Mouse (Mus musculus) hindbrain, embryonic 12.5 days (tissue): ENCODE results near the gene Scnn1b. TPM values are rescaled to one million over a fixed set of nuclear protein-coding genes. Genes with fewer than 3 reads are reported as not detected.
A peak's percentile ranks its signal among the peaks of the same experiment; 100 is the strongest.

ENCODE experiments used
- ATAC-seq: fragments of 200-750 bp; cut with Nextera tagmentation; 2 replicates; pipeline ENCODE4 v1.8.0; 2017; ENCODE audit warnings: moderate TSS enrichment; ENCODE audit not compliant: low FRiP score
- H3K27ac ChIP-seq: fragments of 300-500 bp; sonication (generic); 2 replicates; pipeline ENCODE4 v1.5.1; 2016; ENCODE audit warnings: mild to moderate bottlenecking
- H3K27me3 ChIP-seq: fragments of 300-500 bp; sonication (generic); 2 replicates; pipeline ENCODE4 v1.6.1; 2016; ENCODE audit warnings: mild to moderate bottlenecking
- H3K36me3 ChIP-seq: fragments of 300-500 bp; sonication (generic); 2 replicates; pipeline ENCODE4 v1.6.1; 2016; ENCODE audit warnings: mild to moderate bottlenecking
- H3K4me1 ChIP-seq: fragments of 300-500 bp; sonication (generic); 2 replicates; pipeline ENCODE4 v1.6.1; 2016
- H3K4me2 ChIP-seq: fragments of 300-500 bp; sonication (generic); replicated peaks from 2 replicates; pipeline ENCODE4 v1.6.1; 2016; ENCODE audit warnings: mild to moderate bottlenecking
- H3K4me3 ChIP-seq: fragments of 300-500 bp; sonication (generic); 2 replicates; pipeline ENCODE4 v1.5.1; 2016; ENCODE audit warnings: mild to moderate bottlenecking
- H3K9ac ChIP-seq: fragments of 300-500 bp; sonication (generic); 2 replicates; pipeline ENCODE4 v1.6.1; 2016; ENCODE audit warnings: mild to moderate bottlenecking, moderate library complexity
- H3K9me3 ChIP-seq: fragments of 300-500 bp; sonication (generic); replicated peaks from 2 replicates; pipeline ENCODE4 v1.6.1; 2016; ENCODE audit warnings: mild to moderate bottlenecking
- WGBS: fragments of 180-500 bp; shearing (Covaris S2); methylation state at CpG from one replicate; pipeline ENCODE4 v1.1.7; 2016; 5-methylcytosine and 5-hydroxymethylcytosine counted together
- polyA plus RNA-seq: library from polyadenylated mRNA; unstranded; fragments of >200 nt; fragmentation: Nextera tagmentation; extraction: Ambion mirVana; gene quantifications from 2 replicates; pipeline ENCODE4 v1.2.1, GENCODE M21; 2016

Scnn1b gene
- polyA plus RNA-seq, 1 experiment from 2014 or later: 0.14 TPM

- Histone ChIP-seq H3K9me3 (no peaks in the 10 kb centered on the region), H3K36me3 (peaks cover 43% of the 10 kb centered on the region), H3K27ac (no peak overlapping the region), H3K4me2 (no peak overlapping the region), H3K27me3 (no peaks in the 10 kb centered on the region), H3K4me3 (no peak overlapping the region), H3K4me1 (no peaks in the 10 kb centered on the region), H3K9ac (no peak overlapping the region)
- ATAC-seq: no peak
- WGBS: 94% methylated on average over 2 of the region's 2 CpGs
Measured at GRCm38 (mm10) chr7:121927882-121928281, 63.0 kb downstream of the Scnn1b start.

- Histone ChIP-seq H3K27me3 (no peaks in the 10 kb centered on the region), H3K27ac (no peak overlapping the region), H3K36me3 (peaks cover 22% of the 10 kb centered on the region), H3K4me2 (no peak overlapping the region), H3K9me3 (no peaks in the 10 kb centered on the region), H3K9ac (no peak overlapping the region), H3K4me1 (peaks cover 6% of the 10 kb centered on the region; the same call in 1 of the 2 replicates), H3K4me3 (no peak overlapping the region)
- 53% methylated on average over 7 of the region's 7 CpGs for WGBS
- ATAC-seq: no peak
Measured at GRCm38 (mm10) chr7:121931246-121931645, 66.4 kb downstream of the Scnn1b start.

GRCm38 (mm10) chr7:121933675-121934074 lies 68.8 kb downstream of the Scnn1b start:
- Histone ChIP-seq H3K36me3 (peaks cover 9% of the 10 kb centered on the region; the same call in 1 of the 2 replicates), H3K9ac (no peak overlapping the region), H3K4me3 (no peak overlapping the region), H3K9me3 (no peaks in the 10 kb centered on the region), H3K4me1 (peaks cover 12% of the 10 kb centered on the region), H3K27ac (no peak overlapping the region), H3K27me3 (no peaks in the 10 kb centered on the region), H3K4me2 (no peak overlapping the region)
- 82% methylated on average over 6 of the region's 6 CpGs for WGBS
- ATAC-seq: no peak

GRCm38 (mm10) chr7:121934346-121934745 lies 69.5 kb downstream of the Scnn1b start:
- Histone ChIP-seq H3K9me3 (no peaks in the 10 kb centered on the region), H3K4me2 (no peak overlapping the region), H3K9ac (no peak overlapping the region), H3K4me1 (peaks cover 18% of the 10 kb centered on the region), H3K36me3 (peaks cover 9% of the 10 kb centered on the region; the same call in 1 of the 2 replicates), H3K4me3 (no peak overlapping the region), H3K27ac (no peak overlapping the region), H3K27me3 (no peaks in the 10 kb centered on the region)
- WGBS: 81% methylated on average over 2 of the region's 2 CpGs
- no peak for ATAC-seq

- Histone ChIP-seq H3K4me2 (no peak overlapping the region), H3K9ac (no peak overlapping the region), H3K27ac (no peak overlapping the region), H3K4me1 (peaks cover 21% of the 10 kb centered on the region), H3K4me3 (no peak overlapping the region), H3K36me3 (peaks cover 6% of the 10 kb centered on the region; the same call in 1 of the 2 replicates), H3K9me3 (no peaks in the 10 kb centered on the region), H3K27me3 (no peaks in the 10 kb centered on the region)
- WGBS: 81% methylated on average over 12 of the region's 12 CpGs
- ATAC-seq: no peak
Measured at GRCm38 (mm10) chr7:121935906-121936794, 71.3 kb downstream of the Scnn1b start.

- Histone ChIP-seq H3K27me3 (no peaks in the 10 kb centered on the region), H3K27ac (no peak overlapping the region), H3K4me2 (no peak overlapping the region), H3K4me3 (no peak overlapping the region), H3K4me1 (peaks cover 21% of the 10 kb centered on the region), H3K9me3 (no peaks in the 10 kb centered on the region), H3K9ac (no peak overlapping the region), H3K36me3 (peaks cover 6% of the 10 kb centered on the region; the same call in 1 of the 2 replicates)
- WGBS: 71% methylated on average over 14 of the region's 14 CpGs
- no peak for ATAC-seq
Measured at GRCm38 (mm10) chr7:121936861-121937630, 72.2 kb downstream of the Scnn1b start.

GRCm38 (mm10) chr7:121938124-121938891 lies 73.5 kb downstream of the Scnn1b start:
- Histone ChIP-seq H3K36me3 (peaks cover 15% of the 10 kb centered on the region), H3K9ac (no peak overlapping the region), H3K4me1 (peaks cover 21% of the 10 kb centered on the region), H3K9me3 (no peaks in the 10 kb centered on the region), H3K4me3 (no peak overlapping the region), H3K27ac (no peak overlapping the region), H3K27me3 (no peaks in the 10 kb centered on the region), H3K4me2 (no peak overlapping the region)
- 0 out of 2 replicates have a peak, but pooled peaks have one; percentile 32 for ATAC-seq
- 78% methylated on average over 8 of the region's 8 CpGs for WGBS

- H3K27ac ChIP-seq: 0 out of 2 replicates have a peak overlapping the region, but pooled peaks have one; percentile 17
- no peak overlapping the region for H3K4me3 ChIP-seq
- no peaks in the 10 kb centered on the region for H3K27me3 ChIP-seq
- no peak overlapping the region for H3K9ac ChIP-seq
- 0 out of 2 replicates have a peak, but pooled peaks have one; percentile 6 for ATAC-seq
- 61% methylated on average over 6 of the region's 6 CpGs for WGBS
- peaks cover 21% of the 10 kb centered on the region for H3K4me1 ChIP-seq
- no peak overlapping the region for H3K4me2 ChIP-seq
- peaks cover 21% of the 10 kb centered on the region for H3K36me3 ChIP-seq
- H3K9me3 ChIP-seq: no peaks in the 10 kb centered on the region
Measured at GRCm38 (mm10) chr7:121939244-121939643, 74.4 kb downstream of the Scnn1b start.

- no peak overlapping the region for H3K4me2 ChIP-seq
- no peak overlapping the region for H3K4me3 ChIP-seq
- peak; percentile 67 for ATAC-seq
- H3K36me3 ChIP-seq: peaks cover 21% of the 10 kb centered on the region
- no peaks in the 10 kb centered on the region for H3K9me3 ChIP-seq
- H3K9ac ChIP-seq: no peak overlapping the region
- H3K27me3 ChIP-seq: no peaks in the 10 kb centered on the region
- 0 out of 2 replicates have a peak overlapping the region, but pooled peaks have one; percentile 17 for H3K27ac ChIP-seq
- 48% methylated on average over 4 of the region's 4 CpGs for WGBS
- H3K4me1 ChIP-seq: peaks cover 21% of the 10 kb centered on the region
Measured at GRCm38 (mm10) chr7:121939729-121940128, 74.9 kb downstream of the Scnn1b start.

GRCm38 (mm10) chr7:121941016-121941415 lies 76.2 kb downstream of the Scnn1b start:
- H3K9ac ChIP-seq: no peak overlapping the region
- peaks cover 18% of the 10 kb centered on the region; the same call in 1 of the 2 replicates for H3K36me3 ChIP-seq
- H3K27ac ChIP-seq: no peak overlapping the region
- no peak overlapping the region for H3K4me2 ChIP-seq
- no peak overlapping the region for H3K4me3 ChIP-seq
- ATAC-seq: no peak
- no peaks in the 10 kb centered on the region for H3K9me3 ChIP-seq
- 76% methylated on average over 3 of the region's 3 CpGs for WGBS
- H3K4me1 ChIP-seq: peaks cover 15% of the 10 kb centered on the region
- no peaks in the 10 kb centered on the region for H3K27me3 ChIP-seq

- Histone ChIP-seq H3K9me3 (no peaks in the 10 kb centered on the region), H3K36me3 (peaks cover 18% of the 10 kb centered on the region; the same call in 1 of the 2 replicates), H3K27me3 (no peaks in the 10 kb centered on the region), H3K4me3 (no peak overlapping the region), H3K4me1 (peaks cover 15% of the 10 kb centered on the region), H3K9ac (no peak overlapping the region), H3K4me2 (no peak overlapping the region), H3K27ac (no peak overlapping the region)
- no peak for ATAC-seq
- WGBS: 88% methylated on average over 3 of the region's 3 CpGs
Measured at GRCm38 (mm10) chr7:121941640-121942039, 76.8 kb downstream of the Scnn1b start.
